Mouse (Mus musculus): ENCODE results near the gene Bbx.

Gene Bbx

GRCm38 (mm10) chr16:50167231-50167982 lies 264.8 kb downstream of the Bbx start:
- no peak for DNase-seq (ENCODE audit: low read depth, low spot score)

- no peak for DNase-seq (ENCODE audit: low read depth, low spot score)
Observed at GRCm38 (mm10) chr16:50160418-50161271, 271.5 kb downstream of the Bbx start.

GRCm38 (mm10) chr16:50158546-50158945 lies 273.6 kb downstream of the Bbx start:
- no peak for DNase-seq (ENCODE audit: low read depth, low spot score)

GRCm38 (mm10) chr16:50149606-50150005 lies 282.6 kb downstream of the Bbx start:
- no peak for DNase-seq (ENCODE audit: low read depth, low spot score)

GRCm38 (mm10) chr16:50147900-50148299 lies 284.3 kb downstream of the Bbx start:
- peak; percentile 31 for DNase-seq (ENCODE audit: low read depth, low spot score)

Data from brain, adult 2 months (tissue).